Mouse (Mus musculus): Measurements from ENCODE around the gene Xntrpc.

Xntrpc gene

DNA sequence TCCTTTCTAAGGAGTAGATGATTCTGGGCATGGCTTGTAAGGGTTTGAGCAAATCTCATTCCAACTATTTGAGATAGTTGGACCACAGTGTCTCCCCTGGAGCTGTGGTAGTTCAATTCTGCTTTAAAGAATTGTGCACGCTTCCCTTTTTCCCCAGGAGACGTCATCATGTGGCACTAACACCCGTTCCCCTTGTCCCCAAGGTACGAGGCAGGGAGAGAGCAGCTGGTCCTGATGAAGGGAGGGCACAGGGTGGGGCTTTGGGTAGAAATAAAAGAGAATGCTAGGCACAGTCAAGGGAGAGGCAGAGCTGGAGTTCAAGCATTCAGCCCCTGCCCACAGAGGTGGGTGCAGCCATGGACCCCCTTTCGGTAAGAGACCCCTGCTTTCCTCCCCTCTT is 17.3 kb downstream of the Xntrpc start, which contains the start of gene Trpc2:
Gene Trpc2, plus strand, starts transcription at position 301 of the 400 bp plus-strand sequence.
- no peak for DNase-seq

DNA sequence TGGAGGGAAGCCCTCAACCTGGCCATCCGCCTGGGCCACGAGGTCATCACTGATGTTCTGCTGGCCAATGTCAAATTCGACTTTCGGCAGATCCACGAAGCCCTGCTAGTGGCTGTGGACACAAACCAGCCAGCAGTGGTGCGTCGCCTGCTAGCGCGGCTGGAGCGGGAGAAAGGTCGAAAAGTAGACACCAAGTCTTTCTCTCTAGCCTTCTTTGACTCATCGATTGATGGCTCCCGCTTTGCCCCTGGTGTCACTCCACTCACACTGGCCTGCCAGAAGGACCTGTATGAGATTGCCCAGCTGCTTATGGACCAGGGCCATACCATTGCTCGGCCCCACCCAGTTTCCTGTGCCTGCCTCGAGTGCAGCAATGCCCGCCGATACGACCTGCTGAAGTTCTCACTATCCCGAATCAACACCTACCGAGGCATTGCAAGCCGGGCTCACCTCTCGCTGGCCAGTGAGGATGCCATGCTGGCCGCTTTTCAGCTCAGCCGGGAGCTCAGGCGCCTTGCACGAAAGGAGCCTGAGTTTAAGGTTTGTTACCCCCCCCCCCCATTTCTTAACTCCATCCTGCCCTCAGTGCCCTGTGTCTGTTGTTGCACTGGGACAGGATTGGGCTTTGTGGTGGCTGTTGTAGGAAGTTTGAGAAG is 18.7 kb downstream of the Xntrpc start:
- no peak for DNase-seq

DNA sequence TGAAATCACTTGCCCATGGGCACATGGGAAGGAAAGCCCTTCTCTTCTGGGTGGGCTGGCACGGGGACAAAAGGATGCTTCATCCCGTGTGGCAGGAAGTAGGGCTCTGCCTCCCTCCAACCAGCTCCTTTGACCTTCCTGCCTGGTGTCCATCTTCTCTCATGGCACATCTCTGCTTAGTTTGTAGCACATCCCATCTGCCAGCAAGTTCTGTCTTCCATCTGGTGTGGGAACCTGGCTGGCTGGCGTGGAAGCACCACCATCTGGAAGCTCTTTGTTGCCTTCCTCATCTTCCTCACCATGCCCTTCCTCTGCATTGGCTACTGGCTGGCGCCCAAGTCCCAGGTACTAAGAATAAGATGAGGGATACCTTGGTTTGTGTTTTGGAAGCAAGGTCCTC is 21.8 kb downstream of the Xntrpc start:
- DNase-seq = no peak

DNA sequence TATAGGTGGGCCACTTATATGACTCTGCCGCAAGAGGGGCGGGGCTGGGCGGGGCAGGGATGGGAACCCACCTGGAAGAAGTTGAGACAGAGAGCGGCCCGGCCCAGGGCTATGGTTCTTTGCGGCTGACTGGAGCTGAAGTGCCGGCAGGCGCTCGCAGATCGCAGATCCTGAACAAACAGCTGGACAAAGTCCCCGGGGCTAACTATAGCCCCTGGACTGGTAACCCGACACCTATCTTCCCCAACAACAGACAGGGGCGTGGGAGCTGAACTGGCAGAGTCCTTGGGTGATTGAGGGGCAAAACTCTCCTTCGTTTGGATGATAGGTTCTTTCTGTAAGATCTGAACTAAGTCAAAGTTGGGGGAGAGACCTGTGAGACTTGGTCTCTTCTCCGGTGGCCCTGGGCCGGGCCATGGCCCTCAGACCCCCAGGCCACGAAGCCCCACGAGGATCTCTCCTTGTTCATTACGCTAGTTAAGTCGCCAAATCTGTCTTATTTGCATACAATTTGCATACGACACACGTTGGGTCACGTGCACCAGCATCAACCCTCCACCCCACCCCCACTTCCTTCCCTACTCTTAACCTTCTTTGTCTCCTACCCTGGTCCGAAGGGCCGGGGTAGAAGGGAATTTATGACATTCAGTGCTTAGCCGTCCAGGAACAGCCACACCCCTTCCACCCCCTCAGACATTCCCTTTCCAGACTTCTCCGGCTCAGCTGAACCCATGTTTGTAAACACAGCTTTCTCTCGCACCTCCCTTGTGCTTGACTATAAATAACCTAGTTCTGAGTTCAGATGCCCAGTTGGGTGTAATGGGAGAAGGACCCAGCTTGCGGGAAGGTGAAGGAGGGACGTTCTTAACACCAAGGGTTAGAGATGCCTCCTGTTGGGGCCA is 34.5 kb downstream of the Xntrpc start:
- peak; percentile 41 for DNase-seq

DNA sequence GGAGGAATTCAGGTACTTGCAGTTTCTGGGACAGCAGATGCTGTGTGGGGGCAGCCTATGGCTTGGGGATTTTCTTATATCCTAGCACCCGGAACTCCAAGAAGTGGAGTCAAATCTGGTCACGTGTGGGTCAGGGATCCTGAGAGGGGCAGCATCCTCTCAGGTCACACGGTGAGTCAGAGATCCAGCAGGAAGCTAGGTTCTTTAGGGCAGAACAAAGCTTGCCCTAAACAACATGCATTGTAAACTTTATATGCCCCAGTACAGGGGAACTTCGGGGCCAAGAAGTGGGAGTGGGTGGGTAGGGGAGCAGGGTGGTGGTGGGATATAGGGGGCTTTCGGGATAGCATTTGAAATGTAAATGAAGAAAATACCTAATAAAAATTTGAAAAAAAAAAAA is 35.4 kb downstream of the Xntrpc start:
- DNase-seq = no peak

DNA sequence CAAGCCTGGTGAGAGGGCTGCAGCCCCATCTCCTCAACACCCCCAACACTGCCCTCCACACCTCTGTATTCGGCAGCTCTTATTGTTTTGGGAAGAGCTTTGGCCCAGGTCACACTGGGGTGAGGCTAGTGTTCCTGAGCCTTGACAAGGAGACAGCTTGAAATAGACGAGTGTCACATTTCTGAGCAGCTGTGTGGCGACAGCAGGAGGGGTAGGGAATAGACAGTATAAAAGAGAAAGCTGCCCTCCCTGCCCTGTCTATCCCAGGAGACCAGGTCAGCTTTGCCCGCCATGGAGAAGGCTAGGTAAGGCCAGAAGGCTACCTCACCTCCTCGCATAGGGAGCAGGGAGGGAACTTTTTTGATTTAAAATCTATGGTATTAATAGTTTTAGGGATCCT is 36.0 kb downstream of the Xntrpc start, which contains the start of gene Art1:
Gene Art1, plus strand, starts transcription at position 257 of the 400 bp plus-strand sequence.
- DNase-seq = no peak

DNA sequence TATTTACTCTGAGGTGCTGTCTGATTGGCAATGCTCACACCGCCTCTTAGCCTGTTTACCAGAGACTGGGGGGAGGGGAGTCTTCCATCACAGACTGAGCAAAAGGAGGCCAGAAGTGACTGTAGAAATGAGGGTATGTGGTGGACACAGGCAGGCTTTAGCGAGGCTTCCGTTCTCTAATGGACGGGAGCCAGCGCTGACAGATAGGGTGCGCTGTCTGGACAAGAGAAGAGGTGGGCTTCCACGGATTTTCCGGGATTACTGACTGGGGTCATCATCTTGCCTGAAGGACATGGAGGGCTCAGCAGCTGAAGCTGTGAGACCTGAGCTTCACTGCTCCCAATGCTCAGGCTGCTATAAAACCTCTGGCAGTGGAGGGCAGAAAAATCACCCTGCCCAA is 36.7 kb downstream of the Xntrpc start:
- DNase-seq = no peak

DNA sequence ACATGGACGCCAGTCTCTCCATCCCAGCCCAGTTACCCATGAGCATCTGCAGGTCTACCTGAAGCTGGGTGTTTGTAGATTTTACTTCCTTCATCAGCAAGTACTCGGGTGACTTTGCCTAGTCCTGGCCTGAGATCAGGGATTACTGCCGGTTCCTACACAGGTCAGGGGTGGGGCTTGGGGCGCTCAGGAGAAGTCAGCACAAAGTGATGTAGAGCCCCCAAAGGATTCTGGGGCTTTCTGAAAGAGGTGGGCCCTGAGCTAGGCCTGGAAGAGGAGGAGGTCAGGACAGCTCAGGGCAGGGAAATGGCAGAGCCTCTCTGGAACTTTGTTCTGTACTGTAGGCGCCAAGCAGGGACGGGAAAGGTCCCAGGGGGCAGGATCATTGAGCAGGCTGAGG is 37.2 kb downstream of the Xntrpc start:
- no peak for DNase-seq

DNA sequence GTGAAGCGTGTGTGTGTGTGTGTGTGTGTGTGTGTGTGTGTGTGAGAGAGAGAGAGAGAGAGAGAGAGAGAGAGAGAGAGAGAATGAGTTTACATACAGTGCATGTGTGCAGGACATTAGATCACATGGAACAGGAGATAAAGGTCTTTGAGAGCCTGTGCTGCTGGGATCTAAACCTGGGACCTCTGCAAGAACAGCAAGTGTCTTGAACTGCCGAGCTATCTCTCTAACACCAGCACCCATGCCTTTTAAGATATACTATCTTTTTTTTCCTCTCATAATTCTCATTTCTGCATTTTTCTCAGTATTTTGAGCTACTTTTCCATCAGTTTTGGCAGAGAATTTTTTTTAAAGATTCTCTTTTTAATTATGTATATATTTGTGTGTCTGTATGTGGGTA is 38.0 kb downstream of the Xntrpc start:
- DNase-seq = no peak

DNA sequence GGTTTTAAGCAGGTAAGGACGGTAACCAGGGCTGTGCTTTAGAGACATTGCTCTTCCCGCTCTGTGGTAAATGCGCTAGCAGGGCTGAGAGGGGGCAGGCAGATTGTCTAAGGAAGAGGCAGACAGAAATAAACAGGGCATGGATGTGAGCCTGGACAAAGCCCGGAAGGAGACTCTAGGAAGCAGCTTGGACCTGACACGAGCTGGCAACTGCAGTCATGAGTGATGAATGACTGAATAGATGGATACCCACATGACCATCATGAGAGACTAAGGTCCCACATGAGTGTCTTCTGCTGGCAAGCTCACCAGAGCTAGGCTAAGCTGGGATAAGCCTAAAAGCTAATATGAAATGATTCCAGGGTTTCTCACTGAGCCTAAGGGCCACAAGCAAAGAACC is 38.6 kb downstream of the Xntrpc start:
- DNase-seq = no peak

DNA sequence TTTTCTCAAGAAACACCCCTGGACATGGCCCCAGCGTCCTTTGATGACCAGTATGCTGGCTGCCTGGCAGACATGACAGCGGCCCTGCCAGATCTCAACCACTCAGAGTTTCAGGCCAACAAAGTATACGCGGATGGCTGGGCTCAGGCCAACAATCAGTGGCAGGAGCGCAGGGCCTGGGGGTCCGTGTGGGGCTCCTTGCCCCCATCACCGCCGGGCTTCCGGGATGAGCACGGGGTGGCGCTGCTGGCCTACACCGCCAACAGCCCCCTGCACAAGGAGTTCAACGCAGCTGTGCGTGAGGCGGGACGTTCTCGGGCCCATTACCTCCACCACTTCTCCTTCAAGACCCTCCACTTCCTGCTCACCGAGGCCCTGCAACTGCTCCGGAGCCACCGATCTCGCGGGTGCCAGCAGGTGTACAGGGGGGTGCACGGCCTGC is 41.2 kb downstream of the Xntrpc start:
- no peak for DNase-seq

DNA sequence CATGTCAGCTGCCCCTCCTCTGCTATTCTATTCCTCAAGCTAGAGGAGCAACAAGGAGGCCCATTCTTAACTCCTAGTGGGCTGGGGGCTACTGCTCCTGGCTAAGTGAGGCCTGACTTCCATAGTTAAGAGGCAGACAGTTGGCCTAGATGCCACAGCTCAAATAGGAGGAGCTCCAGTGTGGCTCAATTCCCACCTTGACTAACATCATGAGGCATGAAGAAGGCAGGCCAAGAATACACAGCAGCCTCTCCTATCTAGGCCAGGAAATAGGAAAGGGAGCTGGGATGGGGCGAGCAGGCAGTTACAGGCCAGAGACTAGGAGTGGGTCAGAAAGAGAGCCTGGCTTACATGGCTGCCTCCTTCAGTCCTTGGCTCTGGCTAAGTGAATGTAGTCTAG is 42.7 kb downstream of the Xntrpc start:
- DNase-seq = no peak

DNA sequence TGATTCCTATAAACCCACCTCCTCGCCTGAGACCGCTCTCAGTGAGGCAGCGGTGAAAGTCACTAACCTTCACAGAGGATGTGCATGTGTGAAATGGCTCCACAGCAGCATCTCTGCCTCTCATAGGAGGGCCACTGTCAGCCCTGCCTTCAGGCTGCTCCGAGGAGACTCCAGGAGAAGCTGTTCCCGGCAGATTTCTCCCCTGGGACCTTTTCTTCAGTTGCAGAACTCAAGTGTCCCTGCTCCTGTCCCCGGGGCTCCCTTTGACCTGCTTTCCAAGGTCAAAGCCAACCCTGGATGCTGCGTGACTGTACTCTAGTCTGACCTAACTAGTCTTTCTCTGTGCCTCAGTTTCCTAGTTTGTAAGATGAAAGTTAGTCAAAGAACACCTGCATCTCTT is 43.7 kb downstream of the Xntrpc start, which contains the start of gene Art5:
Gene Art5, minus strand, starts transcription at position 319 of the 400 bp plus-strand sequence.
- DNase-seq = no peak

DNA sequence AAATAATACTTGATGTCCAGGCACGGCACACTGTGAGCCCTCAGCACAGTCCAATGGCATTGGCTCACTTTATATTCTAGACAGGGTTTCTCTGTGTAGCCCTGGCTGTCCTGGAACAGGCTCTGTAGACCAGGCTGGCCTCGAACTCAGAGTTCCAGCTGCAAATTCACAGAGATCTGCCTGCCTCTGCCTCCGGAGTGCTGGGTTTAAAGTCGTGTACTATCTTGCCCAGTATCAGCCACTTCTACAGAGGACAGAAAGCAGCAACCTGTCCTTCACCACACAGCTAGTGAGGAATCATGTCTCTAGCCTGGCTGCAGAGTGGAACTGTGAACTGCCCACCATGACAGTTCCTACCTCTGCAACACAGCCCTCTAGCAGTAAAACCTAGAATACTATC is 44.2 kb downstream of the Xntrpc start:
- DNase-seq = no peak

DNA sequence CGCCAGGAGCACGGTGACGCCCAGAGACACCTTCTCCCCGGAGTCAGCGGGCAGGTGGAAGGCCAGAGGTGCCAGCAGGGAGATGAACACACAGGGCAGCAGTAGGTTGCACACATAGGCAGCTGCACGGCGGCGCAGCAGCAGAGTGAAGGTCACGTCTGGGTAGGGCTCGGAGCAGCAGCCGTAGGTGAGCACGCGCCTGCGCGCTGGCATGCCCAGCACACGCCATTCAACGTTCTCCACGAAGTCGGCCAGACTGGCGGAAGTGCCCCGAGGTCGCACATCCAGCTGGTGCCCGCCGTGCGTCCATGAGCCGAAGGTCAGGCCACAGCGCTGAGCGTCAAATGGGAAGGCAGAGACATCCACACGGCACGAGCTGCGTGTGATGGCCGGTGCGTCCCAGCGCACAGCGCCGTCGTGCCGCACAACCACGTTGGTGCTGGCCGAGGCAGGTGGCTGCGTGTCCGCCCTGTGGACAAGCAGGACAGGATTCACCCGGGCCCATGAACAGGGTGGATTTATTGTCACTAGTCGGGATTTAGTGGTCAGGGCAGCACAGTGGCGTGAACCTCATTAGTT is 47.7 kb downstream of the Xntrpc start:
- no peak for DNase-seq

DNA sequence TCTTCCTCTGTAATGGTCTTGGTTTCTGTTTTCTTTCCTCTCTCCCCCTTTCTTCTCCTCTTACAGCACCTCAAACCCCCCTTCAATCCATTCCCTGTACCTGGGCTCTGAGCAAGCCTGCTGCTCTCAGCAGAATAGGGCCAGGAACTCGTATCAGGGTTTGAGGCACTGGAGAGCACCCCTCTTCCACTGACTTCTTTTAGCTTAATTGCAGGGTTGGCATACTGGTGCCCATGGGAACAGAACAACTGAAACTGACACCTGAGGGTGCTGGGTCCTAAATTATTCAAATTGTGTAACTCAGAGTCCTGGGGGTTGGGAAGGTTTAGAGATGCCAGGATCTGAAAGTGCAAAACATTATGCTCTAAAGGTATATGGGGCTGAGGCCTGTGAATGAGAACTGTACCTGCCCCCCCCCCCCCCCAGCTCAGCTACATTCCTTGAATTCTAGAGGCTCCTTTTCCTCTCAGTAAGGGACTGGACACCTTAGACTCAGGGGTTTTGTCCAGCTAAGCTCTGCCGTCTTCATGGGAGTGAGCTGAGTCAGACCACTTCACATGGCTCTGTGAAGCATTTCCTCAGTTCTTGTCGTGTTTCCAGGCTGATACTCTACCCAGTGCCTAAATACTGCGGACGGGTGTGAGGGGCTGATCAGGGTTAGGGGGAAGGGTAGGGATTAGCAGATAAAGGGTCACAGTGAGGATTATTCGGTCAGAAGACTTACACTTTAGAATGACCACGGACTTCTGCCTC is 51.2 kb downstream of the Xntrpc start, which contains the start of gene Chrna10:
Gene Chrna10, minus strand, starts transcription at position 250 of the 753 bp plus-strand sequence.
- no peak for DNase-seq

DNA sequence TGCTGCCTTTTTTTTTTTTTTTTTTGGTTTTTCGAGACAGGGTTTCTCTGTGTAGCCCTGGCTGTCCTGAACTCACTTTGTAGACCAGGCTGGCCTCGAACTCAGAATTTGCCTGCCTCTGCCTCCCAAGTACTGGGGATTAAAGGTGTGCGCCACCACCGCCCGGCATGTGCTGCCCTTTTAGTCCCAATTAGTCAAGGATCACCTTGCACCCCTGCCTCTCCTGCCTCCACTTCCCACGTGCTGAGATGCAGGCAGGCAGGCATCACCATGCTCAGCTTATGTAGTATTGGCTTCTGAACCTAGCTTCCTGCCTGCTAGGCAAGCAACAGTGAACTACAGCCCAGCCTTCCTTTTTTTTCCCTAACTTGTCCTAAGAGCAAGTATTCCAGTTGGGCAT is 51.9 kb downstream of the Xntrpc start:
- DNase-seq = no peak

DNA sequence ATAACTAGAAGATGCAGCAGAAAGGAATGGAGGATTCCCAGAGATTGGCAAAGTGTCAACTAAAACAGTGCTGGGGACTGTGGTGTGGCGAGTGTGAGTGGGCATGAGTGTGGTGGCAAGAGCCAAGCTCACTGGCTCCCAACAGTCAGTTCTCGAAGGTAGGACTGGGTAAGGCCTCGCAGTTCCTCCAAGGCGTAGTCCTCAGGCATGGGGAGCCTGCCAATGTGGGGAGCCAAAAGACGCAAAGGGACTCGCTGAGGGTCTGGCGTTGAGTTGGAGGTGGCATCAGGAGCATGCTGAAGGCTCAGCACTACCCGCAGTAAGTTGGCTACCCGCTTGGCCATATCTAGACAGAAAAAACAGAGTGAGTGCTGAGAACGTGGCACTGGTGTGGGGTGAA is 54.8 kb downstream of the Xntrpc start:
- no peak for DNase-seq

DNA sequence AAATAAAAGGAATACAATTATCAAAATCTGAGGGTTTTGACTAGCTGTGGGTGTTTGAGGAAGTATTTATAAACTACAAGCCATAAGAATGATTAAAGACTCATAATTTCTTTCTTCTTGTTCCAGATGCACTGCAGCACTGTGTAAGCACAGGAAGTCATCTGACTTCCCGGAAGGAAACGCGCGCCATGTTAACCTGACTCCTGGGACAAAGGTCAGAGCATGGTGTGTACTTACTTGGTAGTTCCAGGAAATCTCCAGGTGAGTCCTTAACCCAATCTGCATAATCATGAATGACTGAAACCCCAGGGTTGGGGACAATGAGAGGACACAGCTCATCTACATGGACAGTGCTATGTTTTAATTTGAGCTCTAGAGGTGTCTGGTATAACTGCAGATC is 66.9 kb downstream of the Xntrpc start:
- DNase-seq = peak; percentile 37

DNA sequence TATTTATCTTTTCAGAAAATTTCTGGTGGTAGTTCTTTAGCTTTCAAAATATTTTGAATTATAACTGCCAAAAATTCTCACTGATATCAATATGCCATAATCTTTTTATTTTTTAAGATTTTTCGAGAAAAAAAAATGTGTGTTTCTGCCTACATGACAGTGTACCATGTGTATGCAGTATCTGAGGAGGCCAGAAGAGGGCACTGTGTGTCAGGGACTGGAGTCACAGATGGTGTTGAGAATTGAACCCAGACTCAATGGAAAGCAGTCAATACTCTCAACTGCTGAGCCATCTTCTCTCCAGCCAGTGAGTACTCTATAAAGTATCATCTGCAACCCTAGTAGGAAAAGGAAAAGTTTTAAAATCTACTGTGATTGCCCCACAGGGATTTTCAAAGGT is 72.0 kb downstream of the Xntrpc start:
- peak; percentile 29 for DNase-seq

DNA sequence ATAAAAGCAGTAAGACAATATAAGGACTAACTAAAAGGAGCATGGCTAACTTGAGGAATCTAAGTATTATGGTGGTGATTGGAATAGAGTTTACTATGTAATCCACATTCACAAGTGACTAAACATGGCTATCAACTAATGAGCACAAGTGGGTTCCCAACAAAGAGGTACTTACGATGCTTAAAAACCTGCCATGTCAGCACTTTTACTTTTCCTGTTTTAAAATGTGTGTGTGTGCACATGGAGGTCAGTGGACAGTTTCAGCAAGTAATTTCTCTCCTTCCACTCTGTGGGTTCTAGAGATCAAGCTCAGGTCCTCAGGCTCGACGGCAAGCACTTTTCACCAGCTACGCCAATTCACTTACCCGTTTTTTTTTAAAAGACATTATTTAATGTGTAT is 72.4 kb downstream of the Xntrpc start:
- DNase-seq = no peak

All from kidney, postnatal 14 days (tissue).